Mouse (Mus musculus) erythroblast, embryonic 14.5 days (primary cell): ENCODE results near the gene Tmem254b. TPM values are rescaled to one million over a fixed set of nuclear protein-coding genes. Genes with fewer than 3 reads are reported as not detected.

Experiments
- polyA plus RNA-seq: library from polyadenylated mRNA; stranded (reverse); fragments of >175 nt; gene quantifications from 2 replicates; pipeline ENCODE4 v1.2.3, GENCODE M21; 2012

The Tmem254b gene
- polyA plus RNA-seq, 1 experiment: 0.06 TPM

Other genes with a start within 250 kb of the Tmem254b start
- not detected in 2 replicates for gene Duxbl1, start 228.5 kb downstream of the Tmem254b start, polyA plus RNA-seq
- gene Gm9780, start 164.3 kb downstream of the Tmem254b start, polyA plus RNA-seq: not detected in 2 replicates
- 0.03 and 0.07 TPM in 2 replicates for gene Tmem254c, start 139.7 kb downstream of the Tmem254b start, polyA plus RNA-seq
- gene Cphx2, start 125.5 kb downstream of the Tmem254b start, polyA plus RNA-seq: not detected in 2 replicates
- not detected in 2 replicates for gene Cphx3, start 124.7 kb downstream of the Tmem254b start, polyA plus RNA-seq
- not detected in 2 replicates for gene Duxbl2, start 88.7 kb downstream of the Tmem254b start, polyA plus RNA-seq
- gene Plac9b, start 24.6 kb downstream of the Tmem254b start, polyA plus RNA-seq: not detected in 2 replicates
- not detected in 2 replicates for gene Duxbl3, start 50.9 kb upstream of the Tmem254b start, polyA plus RNA-seq